Mouse (Mus musculus): ENCODE data around the gene Kcnk18.

GRCm38 (mm10) chr19:59190431-59191122 is 28.4 kb upstream of the Kcnk18 start:
- no peak for TF ChIP-seq CTCF (IDR thresholded peaks at IDR 0.05; ENCODE audit: control insufficient read depth, insufficient read depth, insufficient replicate concordance, low read depth, low read length)
- TF ChIP-seq POLR2A (IDR thresholded peaks at IDR 0.05; ENCODE audit: control insufficient read depth, low read depth, low read length), result no peak
